Mouse (Mus musculus): ENCODE results near the gene Tmem100. TPM values are rescaled to one million over a fixed set of nuclear protein-coding genes. Genes with fewer than 3 reads are reported as not detected.

Tmem100 gene
- polyA plus RNA-seq, 1 experiment from 2014 or later = 7.6 TPM

GRCm38 (mm10) chr11:90027216-90027615, 2.9 kb upstream of the Tmem100 start:
- Histone ChIP-seq H3K27me3 (replicated peaks; ENCODE audit: control insufficient read depth, insufficient read depth, low read length) (no peaks in the 10 kb centered on the region), H3K9me3 (replicated peaks; ENCODE audit: control insufficient read depth, low read length) (no peaks in the 10 kb centered on the region), H3K9ac (ENCODE audit: low read length) (no peak overlapping the region), H3K36me3 (ENCODE audit: control insufficient read depth, insufficient read depth, low read length) (no peaks in the 10 kb centered on the region), H3K27ac (ENCODE audit: low read depth, low read length) (no peak overlapping the region), H3K4me2 (ENCODE audit: low read length) (no peak overlapping the region), H3K4me3 (ENCODE audit: low read depth, low read length) (no peak overlapping the region), H3K4me1 (ENCODE audit: control insufficient read depth, insufficient read depth, low read length) (peaks cover 2% of the 10 kb centered on the region; the same call in 1 of the 2 replicates)
- ATAC-seq (no peak), DNase-seq (ENCODE audit: low spot score) (no peak)
- 59% methylated on average over 7 of the region's 7 CpGs for WGBS

- ATAC-seq = no peak
- no peak overlapping the region for H3K9ac ChIP-seq (ENCODE audit: low read length)
These were observed 1.4 kb upstream of the Tmem100 start for GRCm38 (mm10) chr11:90028746-90029145.

GRCm38 (mm10) chr11:90029354-90029753, 794 bp upstream of the Tmem100 start:
- no peak overlapping the region for H3K9ac ChIP-seq (ENCODE audit: low read length)
- no peaks in the 10 kb centered on the region for H3K36me3 ChIP-seq (ENCODE audit: control insufficient read depth, insufficient read depth, low read length)
- peak; percentile 71 for DNase-seq (ENCODE audit: low spot score)
- H3K4me2 ChIP-seq (ENCODE audit: low read length) = peak overlapping the region; percentile 38
- H3K4me3 ChIP-seq (ENCODE audit: low read depth, low read length) = no peak overlapping the region
- no peaks in the 10 kb centered on the region for H3K9me3 ChIP-seq (replicated peaks; ENCODE audit: control insufficient read depth, low read length)
- peak; percentile 55 for ATAC-seq
- 28% methylated on average over 10 of the region's 10 CpGs for WGBS
- H3K27ac ChIP-seq (ENCODE audit: low read depth, low read length) = no peak overlapping the region
- no peaks in the 10 kb centered on the region for H3K27me3 ChIP-seq (replicated peaks; ENCODE audit: control insufficient read depth, insufficient read depth, low read length)
- peaks cover 2% of the 10 kb centered on the region; the same call in 1 of the 2 replicates for H3K4me1 ChIP-seq (ENCODE audit: control insufficient read depth, insufficient read depth, low read length)

More at GRCm38 (mm10) chr11:90028746-90029145, 1.4 kb upstream of the Tmem100 start:
- Histone ChIP-seq H3K36me3 (ENCODE audit: control insufficient read depth, insufficient read depth, low read length) (no peaks in the 10 kb centered on the region), H3K27me3 (replicated peaks; ENCODE audit: control insufficient read depth, insufficient read depth, low read length) (no peaks in the 10 kb centered on the region), H3K4me2 (ENCODE audit: low read length) (no peak overlapping the region), H3K27ac (ENCODE audit: low read depth, low read length) (no peak overlapping the region), H3K9me3 (replicated peaks; ENCODE audit: control insufficient read depth, low read length) (no peaks in the 10 kb centered on the region), H3K4me3 (ENCODE audit: low read depth, low read length) (no peak overlapping the region), H3K4me1 (ENCODE audit: control insufficient read depth, insufficient read depth, low read length) (peaks cover 2% of the 10 kb centered on the region; the same call in 1 of the 2 replicates)
- WGBS = 93% methylated on average over 8 of the region's 8 CpGs
- no peak for DNase-seq (ENCODE audit: low spot score)

- Histone ChIP-seq H3K4me1 (ENCODE audit: control insufficient read depth, insufficient read depth, low read length) (peaks cover 2% of the 10 kb centered on the region; the same call in 1 of the 2 replicates), H3K27ac (ENCODE audit: low read depth, low read length) (no peak overlapping the region), H3K9me3 (replicated peaks; ENCODE audit: control insufficient read depth, low read length) (no peaks in the 10 kb centered on the region), H3K4me2 (ENCODE audit: low read length) (peak overlapping the region; percentile 47), H3K9ac (ENCODE audit: low read length) (peak overlapping the region; percentile 43; the same call in 1 of the 2 replicates), H3K36me3 (ENCODE audit: control insufficient read depth, insufficient read depth, low read length) (no peaks in the 10 kb centered on the region), H3K4me3 (ENCODE audit: low read depth, low read length) (peak overlapping the region; percentile 16), H3K27me3 (replicated peaks; ENCODE audit: control insufficient read depth, insufficient read depth, low read length) (no peaks in the 10 kb centered on the region)
- WGBS = 1% methylated on average over 15 of the region's 15 CpGs
- ATAC-seq (no peak), DNase-seq (ENCODE audit: low spot score) (peak; percentile 78)
These were observed 409 bp downstream of the Tmem100 start for GRCm38 (mm10) chr11:90030557-90030956.

GRCm38 (mm10) chr11:90031076-90031475, 928 bp downstream of the Tmem100 start:
- Histone ChIP-seq H3K9me3 (replicated peaks; ENCODE audit: control insufficient read depth, low read length) (no peaks in the 10 kb centered on the region), H3K4me2 (ENCODE audit: low read length) (peak overlapping the region; percentile 47), H3K27me3 (replicated peaks; ENCODE audit: control insufficient read depth, insufficient read depth, low read length) (no peaks in the 10 kb centered on the region), H3K4me3 (ENCODE audit: low read depth, low read length) (peak overlapping the region; percentile 16), H3K9ac (ENCODE audit: low read length) (peak overlapping the region; percentile 43; the same call in 1 of the 2 replicates), H3K27ac (ENCODE audit: low read depth, low read length) (no peak overlapping the region), H3K36me3 (ENCODE audit: control insufficient read depth, insufficient read depth, low read length) (no peaks in the 10 kb centered on the region), H3K4me1 (ENCODE audit: control insufficient read depth, insufficient read depth, low read length) (peaks cover 2% of the 10 kb centered on the region; the same call in 1 of the 2 replicates)
- no peak for ATAC-seq
- 38% methylated on average over 7 of the region's 7 CpGs for WGBS
- DNase-seq (ENCODE audit: low spot score) = no peak

GRCm38 (mm10) chr11:90032807-90033206, 2.7 kb downstream of the Tmem100 start:
- Histone ChIP-seq H3K36me3 (ENCODE audit: control insufficient read depth, insufficient read depth, low read length) (no peaks in the 10 kb centered on the region), H3K4me3 (ENCODE audit: low read depth, low read length) (no peak overlapping the region), H3K9me3 (replicated peaks; ENCODE audit: control insufficient read depth, low read length) (no peaks in the 10 kb centered on the region), H3K9ac (ENCODE audit: low read length) (no peak overlapping the region), H3K27ac (ENCODE audit: low read depth, low read length) (no peak overlapping the region), H3K27me3 (replicated peaks; ENCODE audit: control insufficient read depth, insufficient read depth, low read length) (no peaks in the 10 kb centered on the region), H3K4me2 (ENCODE audit: low read length) (0 out of 2 replicates have a peak overlapping the region, but pooled peaks have one; percentile 1), H3K4me1 (ENCODE audit: control insufficient read depth, insufficient read depth, low read length) (peaks cover 2% of the 10 kb centered on the region; the same call in 1 of the 2 replicates)
- no peak for ATAC-seq
- WGBS = 27% methylated on average over 8 of the region's 8 CpGs
- no peak for DNase-seq (ENCODE audit: low spot score)

GRCm38 (mm10) chr11:90033442-90033841, 3.3 kb downstream of the Tmem100 start:
- no peak overlapping the region for H3K4me3 ChIP-seq (ENCODE audit: low read depth, low read length)
- no peaks in the 10 kb centered on the region for H3K36me3 ChIP-seq (ENCODE audit: control insufficient read depth, insufficient read depth, low read length)
- H3K4me1 ChIP-seq (ENCODE audit: control insufficient read depth, insufficient read depth, low read length) = peaks cover 2% of the 10 kb centered on the region; the same call in 1 of the 2 replicates
- no peak overlapping the region for H3K27ac ChIP-seq (ENCODE audit: low read depth, low read length)
- peak overlapping the region; percentile 14; the same call in 1 of the 2 replicates for H3K4me2 ChIP-seq (ENCODE audit: low read length)
- ATAC-seq (no peak), DNase-seq (ENCODE audit: low spot score) (no peak)
- no peaks in the 10 kb centered on the region for H3K9me3 ChIP-seq (replicated peaks; ENCODE audit: control insufficient read depth, low read length)
- no peaks in the 10 kb centered on the region for H3K27me3 ChIP-seq (replicated peaks; ENCODE audit: control insufficient read depth, insufficient read depth, low read length)
- H3K9ac ChIP-seq (ENCODE audit: low read length) = no peak overlapping the region
- 52% methylated on average over 5 of the region's 5 CpGs for WGBS

GRCm38 (mm10) chr11:90034646-90035045, 4.5 kb downstream of the Tmem100 start:
- no peak overlapping the region for H3K4me3 ChIP-seq (ENCODE audit: low read depth, low read length)
- no peak for DNase-seq (ENCODE audit: low spot score)
- H3K27ac ChIP-seq (ENCODE audit: low read depth, low read length) = no peak overlapping the region
- ATAC-seq = no peak
- no peaks in the 10 kb centered on the region; the same call in 1 of the 2 replicates for H3K4me1 ChIP-seq (ENCODE audit: control insufficient read depth, insufficient read depth, low read length)
- no peak overlapping the region for H3K9ac ChIP-seq (ENCODE audit: low read length)
- H3K27me3 ChIP-seq (replicated peaks; ENCODE audit: control insufficient read depth, insufficient read depth, low read length) = no peaks in the 10 kb centered on the region
- WGBS = 89% methylated on average over 12 of the region's 12 CpGs
- H3K4me2 ChIP-seq (ENCODE audit: low read length) = no peak overlapping the region
- H3K36me3 ChIP-seq (ENCODE audit: control insufficient read depth, insufficient read depth, low read length) = no peaks in the 10 kb centered on the region
- no peaks in the 10 kb centered on the region for H3K9me3 ChIP-seq (replicated peaks; ENCODE audit: control insufficient read depth, low read length)

GRCm38 (mm10) chr11:90035532-90035931, 5.4 kb downstream of the Tmem100 start:
- Histone ChIP-seq H3K9ac (ENCODE audit: low read length) (no peak overlapping the region), H3K36me3 (ENCODE audit: control insufficient read depth, insufficient read depth, low read length) (no peaks in the 10 kb centered on the region), H3K9me3 (replicated peaks; ENCODE audit: control insufficient read depth, low read length) (no peaks in the 10 kb centered on the region), H3K4me3 (ENCODE audit: low read depth, low read length) (no peak overlapping the region), H3K4me2 (ENCODE audit: low read length) (no peak overlapping the region), H3K27me3 (replicated peaks; ENCODE audit: control insufficient read depth, insufficient read depth, low read length) (no peaks in the 10 kb centered on the region), H3K27ac (ENCODE audit: low read depth, low read length) (no peak overlapping the region), H3K4me1 (ENCODE audit: control insufficient read depth, insufficient read depth, low read length) (no peaks in the 10 kb centered on the region)
- no peak for ATAC-seq
- DNase-seq (ENCODE audit: low spot score) = no peak
- WGBS = 95% methylated on average over 14 of the region's 14 CpGs

All from forebrain, embryonic 14.5 days (tissue).